Mouse (Mus musculus) ovary, postnatal 10 days (tissue): ENCODE measurements around the gene Tmem91.

Experiments
- DNase-seq: peaks from one replicate; pipeline ENCODE4 v3.0.0; 2022; ENCODE audit warnings: low spot score

Gene Tmem91

DNA sequence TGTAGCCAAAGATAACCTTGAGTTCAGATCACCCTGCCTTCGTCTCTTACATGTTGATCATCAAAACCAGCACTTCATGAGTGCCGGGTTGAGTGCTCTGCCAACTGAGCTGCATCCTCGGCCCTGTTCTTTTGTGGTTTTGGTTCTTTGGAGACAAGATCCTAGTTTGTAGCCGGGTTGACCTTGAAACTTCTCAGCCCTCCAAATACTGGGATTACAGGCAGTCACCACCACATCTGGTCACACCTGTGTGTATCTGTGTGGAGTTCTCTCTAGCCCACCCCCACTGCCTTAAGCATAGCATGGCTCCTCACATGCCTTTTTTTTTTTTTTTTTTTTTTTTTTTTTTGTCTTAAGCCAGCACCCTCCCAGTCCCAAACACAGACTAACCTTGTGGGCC is 4.9 kb downstream of the Tmem91 start:
- DNase-seq, result no peak

DNA sequence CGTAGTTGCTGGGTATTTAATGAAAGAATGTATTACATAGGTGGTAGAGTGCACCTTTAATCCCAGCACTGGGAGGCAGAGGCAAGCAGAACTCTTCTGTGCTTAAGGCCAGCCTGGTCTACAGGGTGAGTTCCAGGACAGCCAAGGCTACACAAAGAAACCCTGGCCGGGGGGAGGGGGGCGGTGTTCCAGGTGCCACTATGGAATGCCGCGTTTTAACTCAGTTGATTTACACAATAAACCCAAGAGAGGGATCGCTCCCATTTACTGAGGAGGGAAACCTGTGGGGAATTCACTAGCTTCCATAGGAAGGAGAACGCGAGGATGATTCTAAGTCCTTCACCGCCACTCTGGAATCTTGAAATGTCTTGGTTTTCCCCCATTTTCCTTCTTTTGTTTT is 5.3 kb downstream of the Tmem91 start:
- DNase-seq, result no peak

DNA sequence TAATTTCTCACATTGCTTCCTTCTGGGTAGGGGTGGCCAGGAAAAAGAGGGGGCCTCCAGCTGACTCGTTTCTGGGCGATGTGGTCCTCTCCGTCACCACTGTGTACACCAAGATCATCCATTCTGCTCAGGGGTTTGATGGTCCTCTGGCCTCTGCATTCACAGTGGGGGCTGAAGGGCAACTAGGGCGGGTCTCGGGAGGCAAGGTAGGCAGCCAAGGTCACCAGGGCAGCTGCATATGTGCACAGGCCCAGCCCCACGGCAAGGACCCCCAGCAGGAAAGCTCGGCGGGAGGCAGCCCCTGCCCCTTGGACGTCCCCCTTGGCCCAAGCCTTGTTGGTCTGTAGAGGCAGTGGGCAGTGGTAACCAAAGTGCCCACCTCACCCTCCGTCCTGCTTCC is 5.8 kb downstream of the Tmem91 start:
- DNase-seq, result no peak

DNA sequence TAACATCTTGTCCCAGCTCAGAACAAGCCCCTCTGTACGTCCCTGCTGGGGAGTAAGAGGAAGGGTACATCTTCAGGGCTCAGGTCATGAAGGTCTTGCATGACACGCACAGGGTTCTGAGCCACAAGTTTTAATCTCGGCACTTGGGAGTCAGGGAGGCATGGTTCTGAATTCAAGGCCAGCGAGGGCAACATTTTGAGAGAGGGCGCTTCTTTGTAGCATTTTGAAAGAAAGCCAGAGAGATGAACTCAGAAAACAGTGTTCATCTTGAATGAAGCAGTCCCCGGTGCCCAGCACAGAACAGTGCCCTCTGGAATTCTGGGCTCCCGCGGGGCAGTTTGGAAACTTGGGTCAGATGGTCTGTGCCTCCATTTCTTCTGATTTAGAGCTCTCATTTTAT is 8.6 kb downstream of the Tmem91 start:
- DNase-seq, result no peak

DNA sequence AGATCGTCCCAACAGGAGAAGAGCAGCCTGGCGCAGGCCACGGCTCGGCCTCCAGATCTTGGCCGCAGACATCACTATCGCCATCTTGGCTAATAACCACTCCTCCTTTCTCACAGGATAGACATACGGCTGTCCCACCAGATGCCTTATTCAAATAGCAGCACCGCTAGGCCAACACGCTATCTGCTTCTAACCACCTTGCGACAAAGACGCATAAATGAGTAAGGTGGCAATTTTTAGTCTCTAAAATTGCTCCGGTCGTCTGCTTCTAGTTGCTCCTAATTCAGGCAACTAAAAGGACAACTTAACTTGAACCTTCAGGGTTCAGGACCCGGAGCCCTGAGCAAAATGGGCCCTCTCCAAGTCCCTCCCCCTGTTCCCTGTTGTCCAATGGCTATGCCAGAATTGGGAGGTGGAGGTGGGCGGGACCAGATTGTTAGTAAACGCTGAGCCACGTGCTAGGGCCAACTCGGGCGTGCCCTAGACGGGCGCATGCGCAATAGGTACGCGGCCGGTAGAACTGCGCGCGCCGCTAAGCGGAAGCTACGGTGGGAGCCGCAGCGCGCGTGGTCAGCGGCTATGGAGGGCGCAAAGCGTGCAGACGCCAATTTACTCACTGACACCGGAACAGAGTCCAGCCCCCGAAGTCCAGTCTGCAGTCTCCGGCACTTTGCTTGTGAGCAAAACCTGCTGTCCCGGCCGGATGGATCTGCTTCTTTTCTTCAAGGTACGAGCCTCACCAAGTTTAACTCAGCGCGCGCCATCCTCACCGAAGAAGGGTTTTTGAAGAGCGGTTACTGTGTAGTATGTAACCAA is 16.1 kb downstream of the Tmem91 start, which contains the start of the genes Bckdha and Exosc5:
TSS of gene Bckdha (minus strand) at position 325 of the 816 bp plus-strand sequence.
TSS of gene Exosc5 (plus strand) at position 508 of the 816 bp plus-strand sequence.
- peak; percentile 96 for DNase-seq

DNA sequence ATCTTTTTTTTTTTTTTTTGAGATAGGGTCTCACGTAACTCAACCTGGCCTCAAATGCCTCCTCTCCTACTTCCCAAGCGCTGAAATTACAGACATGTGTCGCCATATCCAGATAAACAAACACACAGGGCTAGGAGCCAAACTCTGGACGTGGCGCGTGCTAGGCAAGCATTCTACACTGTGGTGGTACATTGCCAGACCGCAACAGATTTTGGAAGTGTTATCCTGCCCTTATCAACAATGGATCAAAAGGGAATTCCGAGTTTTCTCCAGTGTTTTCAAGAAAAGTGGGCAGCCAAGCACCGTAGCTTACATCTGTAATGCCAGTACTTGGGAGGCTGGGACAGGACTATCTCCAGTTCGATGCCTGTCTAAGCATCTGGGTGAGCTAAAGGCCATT is 17.2 kb downstream of the Tmem91 start:
- DNase-seq, result no peak

DNA sequence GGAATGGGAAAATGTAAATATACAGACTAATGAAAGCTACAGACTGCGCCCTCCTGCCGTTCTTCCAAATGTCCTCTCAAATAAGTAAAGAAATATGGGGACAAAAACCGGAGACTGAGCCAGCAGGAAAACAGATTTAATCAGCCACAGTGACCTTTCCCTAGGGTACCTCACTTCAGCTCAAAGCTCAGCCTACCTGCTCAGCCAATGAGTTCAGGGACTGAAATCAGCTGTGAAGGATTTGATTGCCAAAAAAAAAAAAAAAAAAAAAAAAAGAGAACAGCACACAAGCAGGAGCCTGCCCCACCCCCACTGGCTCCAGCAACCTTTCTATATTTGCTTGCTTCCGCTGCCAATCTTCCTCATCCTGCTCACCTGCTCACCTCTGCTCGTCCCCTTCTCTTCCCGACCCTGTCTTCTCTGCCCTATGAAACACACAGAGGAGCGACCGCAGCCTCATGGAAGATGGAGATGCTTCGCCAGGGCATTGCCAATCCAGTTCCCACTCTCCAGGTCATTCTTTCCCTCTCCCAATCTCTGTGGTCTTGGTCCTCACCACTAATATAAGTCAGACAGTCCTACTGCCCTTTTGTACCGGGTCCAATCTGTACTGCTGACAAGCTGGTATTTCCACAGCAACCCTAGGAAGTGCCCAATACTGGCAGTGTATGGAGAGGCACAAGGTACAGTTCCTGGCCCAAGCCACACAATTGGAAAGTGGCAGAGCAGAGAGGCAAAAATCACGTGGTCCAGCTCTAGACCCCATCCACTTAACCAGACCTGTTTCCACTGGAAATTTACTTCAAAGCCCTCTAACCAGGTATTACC is 19.2 kb downstream of the Tmem91 start:
- DNase-seq, result no peak

DNA sequence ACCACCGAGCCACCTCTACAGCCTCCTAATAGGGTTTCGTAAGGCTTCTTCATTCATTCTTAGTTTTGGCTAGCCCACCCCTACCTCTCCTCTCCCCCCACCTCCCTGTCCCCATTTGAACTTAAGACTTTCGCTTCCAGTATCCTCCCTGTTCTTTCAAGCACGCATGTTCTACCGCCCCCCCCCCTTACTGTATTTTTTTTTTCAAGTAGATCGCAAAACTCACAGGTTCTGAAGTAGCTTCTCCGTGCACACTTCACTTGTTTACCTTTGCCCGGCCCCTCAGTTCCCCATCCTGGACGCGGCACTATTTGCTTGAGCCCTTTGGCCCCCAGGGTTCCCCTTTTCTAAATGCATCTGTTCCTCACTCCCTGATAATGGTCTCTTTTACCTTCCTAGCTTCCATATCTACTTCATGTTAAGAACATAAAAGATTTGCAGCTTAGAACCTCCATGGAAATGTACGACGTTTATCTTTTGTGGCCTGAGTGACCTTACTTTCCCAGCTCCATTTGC is 22.7 kb downstream of the Tmem91 start:
- DNase-seq, result no peak

DNA sequence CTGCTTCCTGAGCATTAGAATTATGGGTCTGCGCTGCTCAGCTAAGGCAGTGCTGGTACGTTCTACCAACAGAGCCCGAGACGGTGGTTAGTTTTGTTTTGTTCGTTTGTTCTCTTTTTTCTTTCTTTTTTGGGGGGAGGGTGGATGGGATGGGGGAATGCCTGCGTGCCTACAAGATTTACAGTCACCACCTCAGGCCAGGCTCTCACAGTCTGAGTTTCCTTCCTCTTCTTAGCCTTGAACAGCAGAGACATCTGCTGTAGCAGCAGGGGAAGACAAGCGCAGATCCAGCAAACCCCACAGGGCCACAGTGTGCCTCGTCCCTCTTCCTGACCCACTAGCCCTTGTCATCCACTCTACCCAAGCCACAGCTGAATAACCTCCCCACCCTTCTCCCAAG is 23.7 kb downstream of the Tmem91 start:
- DNase-seq, result no peak

DNA sequence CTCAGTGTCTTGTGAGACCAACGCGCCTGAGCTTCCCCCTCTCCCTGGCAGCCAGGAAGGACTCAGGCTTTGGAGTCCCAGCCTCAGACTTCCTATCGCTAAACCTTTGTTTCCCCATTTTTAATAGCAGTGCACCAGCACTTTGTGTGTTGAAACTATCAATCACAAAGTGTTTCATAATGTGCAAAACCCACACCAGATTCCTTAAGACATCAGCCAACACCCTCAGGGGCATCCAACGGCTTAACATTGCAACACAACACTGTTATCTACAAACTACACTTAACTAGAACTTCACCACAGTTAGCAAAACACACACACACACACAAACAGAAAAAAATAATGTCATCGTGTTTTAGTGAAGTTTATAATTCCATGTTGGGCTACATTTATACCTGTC is 25.1 kb downstream of the Tmem91 start:
- no peak for DNase-seq

DNA sequence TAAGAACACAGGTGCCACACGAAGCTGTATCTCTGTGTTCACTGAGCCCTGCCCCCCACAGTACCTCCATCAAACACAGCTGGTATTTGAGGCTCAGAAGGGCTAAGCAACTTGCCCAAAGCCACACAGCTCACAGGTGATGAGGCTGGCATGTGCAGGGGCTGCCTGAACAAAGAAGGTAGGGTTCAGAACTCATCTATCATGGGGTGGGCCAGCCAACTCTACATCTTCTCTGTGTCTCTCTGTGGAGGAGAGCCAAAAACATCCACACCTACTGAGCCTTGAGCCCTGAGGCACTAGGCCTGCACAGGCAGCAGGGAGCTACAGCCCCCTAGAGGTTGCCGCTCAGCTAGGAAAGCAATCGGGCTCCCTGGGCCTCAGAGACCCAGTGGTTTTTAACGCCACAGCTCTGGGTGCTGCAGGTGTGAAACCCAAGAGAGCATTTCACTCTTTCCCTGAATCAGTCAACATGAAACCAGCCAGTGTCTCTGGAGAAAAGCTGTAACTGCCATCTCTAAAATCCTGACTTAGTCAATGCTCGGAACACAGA is 27.3 kb downstream of the Tmem91 start:
- DNase-seq, result no peak

DNA sequence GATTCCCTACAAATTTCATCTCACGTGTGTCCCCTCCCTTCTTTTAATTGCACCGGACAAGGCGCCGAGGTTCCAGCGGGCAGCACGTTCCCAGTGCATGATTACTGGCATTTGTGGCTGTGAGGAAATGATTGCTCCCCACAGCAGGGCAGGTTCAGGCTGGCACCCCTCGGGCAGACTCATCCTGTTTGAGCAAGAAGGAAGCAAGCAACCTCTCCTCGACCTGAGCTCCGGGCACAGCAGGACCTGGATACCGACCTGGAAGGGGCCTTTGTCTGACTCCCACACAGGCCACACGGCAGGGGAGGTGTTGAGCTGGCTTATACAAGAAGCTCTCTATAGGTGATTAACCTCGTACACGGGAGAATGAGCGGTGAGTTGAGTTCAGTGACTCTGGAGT is 29.9 kb downstream of the Tmem91 start:
- DNase-seq, result no peak

DNA sequence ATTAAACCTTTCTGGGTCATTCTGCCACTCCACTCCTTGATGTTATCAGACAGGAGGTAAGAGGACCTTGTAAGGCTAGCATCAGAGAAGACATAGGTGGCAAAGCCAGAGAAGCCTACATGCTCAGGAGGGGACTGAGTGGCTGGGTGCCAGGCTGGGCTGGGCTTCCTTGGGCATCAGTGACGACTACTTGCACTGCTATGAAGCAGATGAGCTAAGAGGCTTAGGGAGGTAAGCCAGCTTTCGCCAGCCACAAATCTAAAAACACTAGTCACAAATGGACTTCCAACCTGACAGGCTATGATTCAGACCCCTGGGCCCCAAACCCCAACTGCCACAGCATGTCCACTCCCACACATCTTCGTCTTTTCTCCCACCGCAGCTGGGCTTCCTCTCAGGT is 30.3 kb downstream of the Tmem91 start:
- no peak for DNase-seq

DNA sequence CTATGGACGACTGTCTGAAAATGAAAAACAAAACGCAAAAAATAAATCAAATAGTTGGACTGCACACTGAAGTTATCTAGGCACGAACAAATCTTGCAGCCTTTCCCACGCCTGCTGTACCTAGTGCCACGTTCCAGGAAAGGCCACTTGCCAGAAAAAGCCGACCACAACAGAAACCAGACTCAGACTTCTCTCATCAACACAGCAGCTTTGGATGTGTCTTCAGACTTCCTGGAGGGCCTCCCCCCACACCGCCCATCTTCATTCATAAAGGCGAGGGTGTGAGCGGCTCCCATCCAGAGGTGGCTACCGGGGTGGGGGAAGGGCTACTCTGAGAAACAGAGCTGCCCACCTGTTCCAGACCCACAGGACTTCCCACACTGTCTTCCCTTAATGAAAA is 30.8 kb downstream of the Tmem91 start:
- no peak for DNase-seq

DNA sequence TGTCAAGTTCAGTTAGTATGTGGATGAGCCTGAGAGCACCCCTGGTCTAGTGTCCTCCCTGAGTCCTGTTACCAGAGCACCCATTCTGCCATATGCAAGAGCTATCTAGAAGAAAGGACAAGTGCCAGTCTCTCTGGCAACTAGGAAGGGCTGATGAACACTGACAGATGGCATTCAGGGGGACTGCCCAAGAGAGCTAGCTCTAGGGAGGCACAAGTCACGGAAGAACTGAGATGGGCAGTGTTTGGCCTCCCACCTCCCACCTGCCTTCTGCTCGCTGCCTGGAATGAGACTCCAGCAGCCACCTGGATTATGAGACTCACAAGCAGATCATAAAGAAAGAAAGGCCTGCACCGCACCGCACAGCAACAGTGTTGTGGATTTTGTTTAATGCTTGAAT is 35.2 kb downstream of the Tmem91 start:
- no peak for DNase-seq

DNA sequence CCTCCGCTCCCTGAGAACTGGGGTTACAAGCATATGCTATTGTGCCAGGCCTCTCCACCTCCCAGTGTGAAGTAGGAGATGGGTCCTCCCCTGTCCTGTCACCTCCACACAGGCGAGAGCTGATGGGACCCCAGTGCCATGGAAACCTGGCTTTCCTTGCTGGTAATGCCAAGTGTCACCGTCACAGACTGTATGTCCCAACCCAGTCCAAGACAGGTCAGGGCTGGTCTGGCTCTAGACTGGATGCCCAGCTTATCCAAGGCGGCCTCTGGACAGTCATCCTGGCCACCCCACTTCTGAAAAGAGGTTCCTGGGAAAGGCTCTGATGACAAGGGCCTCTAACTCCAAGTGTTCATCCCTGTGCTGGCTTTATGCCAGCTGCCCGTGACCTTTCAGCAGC is 37.9 kb downstream of the Tmem91 start:
- DNase-seq, result no peak

DNA sequence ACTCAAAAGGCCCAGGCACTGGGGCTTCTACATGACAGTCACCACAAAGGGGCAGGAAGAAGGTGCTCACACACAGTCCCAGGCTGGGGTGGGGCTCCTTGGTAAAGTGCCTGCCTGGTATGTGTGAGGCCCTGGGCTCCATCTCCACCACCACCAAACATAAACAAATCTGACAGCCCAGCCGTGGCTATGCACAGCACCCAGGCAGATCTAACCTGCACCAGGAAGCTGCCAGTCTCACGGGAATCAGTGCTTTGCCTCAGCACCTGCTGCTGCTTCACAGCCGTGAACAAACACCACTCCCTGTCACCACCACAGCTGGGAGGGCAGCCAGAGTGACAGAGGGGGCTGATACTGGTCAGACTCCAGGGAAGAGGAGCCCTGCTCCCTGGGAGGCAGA is 38.6 kb downstream of the Tmem91 start:
- no peak for DNase-seq

DNA sequence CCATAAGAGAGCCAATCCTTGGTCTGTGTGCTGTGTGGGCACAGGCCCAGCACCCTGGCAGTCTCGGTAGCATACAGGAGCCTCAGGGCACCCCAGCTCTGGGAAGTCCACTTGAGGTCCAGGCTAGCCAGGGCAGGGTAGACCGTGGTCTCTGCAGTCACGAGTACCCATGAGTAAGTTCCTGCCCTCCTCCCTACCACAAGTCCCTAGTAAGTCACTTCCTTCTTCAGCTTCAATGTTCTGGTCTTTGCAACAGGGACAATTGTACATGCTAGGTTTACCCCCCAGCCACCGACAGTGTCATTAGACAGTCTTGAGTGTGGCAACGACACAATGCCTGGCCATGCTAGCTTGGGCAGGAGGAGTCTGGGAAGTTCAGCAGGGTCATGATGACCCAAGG is 42.3 kb downstream of the Tmem91 start:
- no peak for DNase-seq

DNA sequence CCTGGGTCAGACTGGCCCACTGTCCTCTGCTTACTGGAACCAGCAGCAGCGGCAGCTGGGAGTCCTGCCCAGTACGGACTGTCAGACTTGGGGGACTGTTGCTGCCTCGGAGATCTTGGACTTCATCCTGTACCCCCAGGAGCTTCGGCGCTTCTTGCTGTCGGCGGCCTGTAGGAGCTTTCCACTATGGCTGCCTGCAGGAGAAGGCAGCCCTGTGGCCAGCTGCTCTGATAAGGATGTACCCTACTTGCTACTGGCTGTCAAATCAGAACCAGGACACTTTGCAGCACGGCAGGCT is 46.7 kb downstream of the Tmem91 start:
- DNase-seq, result no peak

DNA sequence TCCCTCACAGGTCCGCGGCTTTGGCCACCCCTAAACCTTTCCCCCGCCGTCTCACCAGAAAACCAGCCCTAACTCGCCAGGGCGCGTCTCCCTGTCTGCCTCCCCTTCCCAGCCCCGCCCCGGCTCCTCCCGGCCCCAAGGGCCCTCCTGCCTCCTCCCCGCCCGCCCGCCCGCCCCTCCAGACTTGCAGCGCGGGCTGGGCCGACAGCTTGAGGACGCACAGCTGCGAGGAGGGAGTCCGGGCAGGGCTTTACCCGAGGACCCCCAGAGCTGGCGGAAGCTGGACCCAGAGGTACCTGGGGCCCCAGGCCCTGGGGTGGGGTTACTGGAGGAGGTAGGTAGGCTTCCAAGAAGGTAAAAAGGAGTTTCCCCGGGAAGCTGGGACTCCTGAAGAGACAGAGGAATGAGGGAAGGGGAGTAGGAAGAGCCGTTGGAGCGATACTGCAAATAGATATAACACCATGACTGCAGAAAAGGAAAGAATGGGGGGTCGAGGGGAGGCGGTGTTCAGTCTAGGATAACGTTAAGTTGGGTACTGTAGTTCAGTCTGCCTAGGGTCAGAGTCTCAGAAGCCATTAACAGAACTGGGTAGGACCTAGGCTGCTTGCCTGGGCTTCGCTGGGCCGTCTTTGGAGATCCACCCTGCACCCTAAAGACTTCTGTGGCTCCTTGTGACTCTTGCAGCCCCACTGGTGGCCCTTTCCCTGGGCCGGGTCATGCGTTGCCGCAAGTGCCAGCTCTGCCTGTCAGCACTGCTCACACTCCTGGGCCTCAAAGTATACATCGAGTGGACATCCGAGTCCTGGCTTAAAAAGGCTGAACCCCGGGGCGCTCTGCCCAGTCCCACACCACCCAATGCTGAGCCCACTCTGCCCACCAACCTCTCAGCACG is 47.3 kb downstream of the Tmem91 start:
- DNase-seq, result peak; percentile 46

DNA sequence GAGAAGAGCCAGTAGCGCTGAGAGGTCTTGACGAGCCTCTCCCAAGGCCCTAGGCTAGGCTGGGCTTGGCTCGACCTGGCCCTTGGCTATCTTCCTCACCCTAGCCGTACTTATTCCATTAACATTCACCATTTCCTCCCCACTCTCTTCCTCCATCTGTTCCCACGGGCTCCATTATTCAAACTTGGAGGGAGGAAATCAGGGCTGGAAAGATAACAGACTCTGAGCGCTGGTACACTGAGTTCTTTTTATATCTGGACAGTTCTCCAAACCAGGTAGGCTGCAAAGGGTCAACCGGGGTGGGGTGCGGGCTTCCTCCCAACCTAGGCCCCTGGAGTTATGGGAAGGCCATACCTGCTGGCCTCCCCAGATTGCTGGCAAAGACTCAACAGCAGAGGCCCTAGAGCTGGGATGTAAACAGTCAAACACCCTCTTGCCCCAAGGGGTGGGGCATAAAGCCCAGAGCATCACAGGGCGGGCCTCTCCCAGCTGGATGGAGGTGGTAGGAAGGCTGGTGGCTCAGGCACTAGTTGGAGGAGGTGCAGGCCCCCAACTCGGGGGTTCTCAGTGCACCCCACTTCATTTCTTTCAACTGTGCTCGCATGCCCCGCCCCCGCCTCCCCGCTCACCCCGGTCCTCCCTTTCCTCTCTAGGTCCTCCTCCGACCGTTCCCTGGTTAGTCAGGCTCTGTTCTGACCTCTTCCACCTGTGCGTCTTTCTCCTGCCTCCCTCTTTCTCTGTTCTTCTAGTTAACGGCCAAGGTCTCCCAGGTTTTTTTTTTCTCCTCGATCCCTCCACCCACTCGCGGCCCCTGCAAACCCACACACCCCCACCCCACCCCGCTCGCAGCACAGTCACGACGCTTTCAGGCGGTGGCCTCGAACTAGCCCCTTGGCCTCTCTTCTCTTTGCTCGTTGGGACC is 48.2 kb downstream of the Tmem91 start, which contains the start of gene B3gnt8:
TSS of gene B3gnt8 (plus strand) at position 146 of the 922 bp plus-strand sequence.
- no peak for DNase-seq
